Mouse (Mus musculus) common myeloid progenitor, adult 5-6 weeks (primary cell): ENCODE results near the gene Slc35b4. TPM values are rescaled to one million over a fixed set of nuclear protein-coding genes. Genes with fewer than 3 reads are reported as not detected.

Experiments used
- ATAC-seq: replicated peaks from 2 replicates; pipeline ENCODE4 v1.8.0; 2016; ENCODE audit warnings: low read depth, mild to moderate bottlenecking, moderate TSS enrichment, inconsistent platforms; ENCODE audit not compliant: poor library complexity, severe bottlenecking
- total RNA-seq: library from RNA; stranded (forward); fragments of 200-1000, 187-1606 nt; gene quantifications from 2 replicates; pipeline ENCODE4 v1.2.3, GENCODE M21; 2017

Gene Slc35b4
- total RNA-seq, 1 experiment from 2014 or later: 29.5 TPM

DNA sequence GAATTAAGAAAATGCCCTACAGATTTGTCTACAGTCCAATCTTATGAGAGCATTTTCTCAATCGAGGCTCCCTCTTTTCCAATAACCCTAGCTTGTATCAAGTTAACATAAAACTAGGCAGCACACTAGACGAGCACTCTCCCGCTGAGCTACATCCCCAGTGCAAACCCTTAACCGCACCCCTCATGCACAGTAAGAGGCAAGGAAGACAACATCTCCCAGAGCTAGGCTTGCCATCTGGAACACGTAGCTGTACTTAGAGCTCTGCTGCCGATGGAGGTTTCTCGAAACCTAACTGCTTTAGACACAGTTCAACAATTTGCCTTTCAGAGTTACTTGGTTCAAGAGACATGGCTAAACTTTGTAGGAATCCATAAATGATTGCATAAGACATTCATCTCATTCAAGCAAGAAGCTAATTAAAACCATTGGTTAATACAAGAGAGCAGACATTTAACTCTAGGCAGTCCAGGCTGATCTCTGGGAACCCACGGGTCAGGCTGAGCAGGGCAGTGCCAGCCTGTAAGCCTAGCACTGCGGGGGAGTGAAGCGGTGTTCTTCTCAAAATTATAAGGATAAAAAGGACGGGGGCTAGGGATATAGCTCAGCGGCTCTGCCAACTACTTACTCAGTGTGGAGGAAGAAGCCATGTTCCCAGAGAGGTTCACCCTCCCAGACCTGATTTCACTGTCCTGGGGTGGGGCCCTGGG lies 5.0 kb downstream of the Slc35b4 start:
- ATAC-seq: no peak

DNA sequence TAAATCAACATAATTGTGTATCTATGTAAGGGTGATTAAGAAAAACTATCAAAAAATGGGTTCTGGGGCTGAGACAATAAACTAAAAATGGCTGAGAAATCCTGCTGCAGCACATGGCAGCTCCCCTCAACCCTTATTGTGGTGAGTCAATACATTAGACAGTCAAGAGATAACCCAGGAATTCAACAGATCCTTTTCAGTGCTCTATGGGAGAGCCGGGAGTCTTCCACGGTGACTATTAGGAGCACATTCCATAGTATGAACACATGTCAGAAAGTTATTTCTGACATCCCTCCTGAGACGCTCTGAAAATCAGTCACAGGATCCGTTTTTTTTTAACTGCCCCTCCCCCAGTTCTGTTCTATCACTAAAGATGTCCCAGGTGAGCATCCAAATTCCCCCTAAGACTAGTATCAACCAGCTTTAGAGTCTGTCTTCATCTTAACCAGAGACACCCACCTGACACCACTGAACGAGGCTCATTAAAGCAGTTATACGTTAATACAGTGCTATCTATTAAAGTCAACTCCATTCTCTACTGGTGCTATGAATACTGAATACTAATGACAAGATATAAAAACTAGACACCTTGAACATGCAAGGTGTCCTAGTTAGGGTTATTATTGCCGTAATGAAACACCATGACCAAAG lies 5.9 kb downstream of the Slc35b4 start:
- ATAC-seq: no peak

DNA sequence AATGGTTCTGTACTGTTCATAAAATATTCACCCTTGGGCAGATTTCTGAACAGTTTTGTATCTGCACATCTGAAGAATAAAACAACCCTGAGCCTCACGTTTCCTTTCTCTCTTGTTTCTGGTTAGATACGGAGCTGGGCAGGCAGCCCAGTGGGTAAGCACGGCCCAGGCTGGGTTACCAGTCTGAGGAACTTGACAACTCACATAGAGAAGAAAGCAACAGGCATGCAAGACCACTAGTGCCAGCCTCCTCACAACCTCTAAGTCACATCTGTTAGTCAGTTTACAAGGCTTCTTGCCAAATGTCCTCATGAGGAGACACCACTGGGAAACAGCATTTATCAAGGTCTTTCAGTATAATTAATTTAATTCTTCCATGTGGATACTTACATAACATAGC lies 8.1 kb downstream of the Slc35b4 start:
- ATAC-seq: 0 out of 2 replicates have a peak, but pooled peaks have one; percentile 42

DNA sequence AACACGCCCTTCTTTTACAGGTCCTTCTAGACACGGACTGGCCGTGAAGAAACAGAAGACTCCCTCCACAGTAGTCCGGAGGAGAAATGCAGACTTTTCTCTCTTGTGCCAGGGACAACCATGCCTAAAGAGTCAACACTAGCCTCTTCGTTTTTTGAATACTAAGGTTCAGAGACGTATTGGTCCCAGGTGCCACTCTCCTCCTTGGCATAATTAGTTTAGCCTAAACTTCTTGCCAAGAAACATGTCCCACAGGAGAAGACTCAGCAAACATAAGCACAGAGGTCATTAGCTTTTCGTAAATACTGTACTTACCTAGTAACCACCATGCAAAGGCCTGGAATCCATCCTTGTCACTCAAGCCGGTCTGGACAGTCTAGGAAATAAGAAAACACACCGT lies 13.9 kb downstream of the Slc35b4 start:
- no peak for ATAC-seq

DNA sequence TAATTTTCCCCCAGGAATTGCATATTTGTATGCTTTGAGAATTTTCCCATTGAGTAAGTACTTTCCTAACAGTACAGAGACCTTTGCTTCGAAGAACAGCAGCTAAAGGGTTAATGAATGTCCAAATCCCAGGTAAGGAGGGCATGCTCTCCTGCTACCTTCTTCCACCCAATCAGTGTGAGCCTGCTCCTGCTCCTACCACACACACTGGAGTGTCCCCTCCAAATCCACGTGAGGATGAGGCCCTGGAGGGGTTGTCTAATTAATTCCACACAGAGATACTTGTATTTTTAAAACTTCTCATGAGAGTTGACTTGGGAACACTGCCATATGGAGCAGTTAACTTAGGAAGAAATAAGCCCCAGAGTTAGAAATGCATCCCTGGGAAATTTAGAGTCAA lies 14.3 kb downstream of the Slc35b4 start:
- no peak for ATAC-seq

DNA sequence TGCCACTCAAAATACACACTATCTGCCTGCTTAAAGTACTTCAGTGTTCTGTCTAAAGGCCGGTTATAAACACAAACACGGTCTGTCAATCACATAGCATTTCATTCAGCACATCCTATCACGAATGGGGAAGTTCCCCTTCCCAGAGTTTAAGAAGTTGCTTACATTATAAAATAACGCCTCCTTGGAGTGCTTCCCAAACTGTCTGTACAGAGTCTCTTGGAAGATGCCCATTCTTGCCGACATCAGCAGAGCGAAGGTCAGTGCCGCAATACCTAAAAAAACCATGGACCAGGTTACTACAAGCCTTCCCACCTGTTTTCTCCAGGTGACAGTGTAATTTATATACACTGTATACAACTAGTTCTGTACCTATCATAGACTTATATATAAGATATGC lies 15.4 kb downstream of the Slc35b4 start:
- no peak for ATAC-seq

DNA sequence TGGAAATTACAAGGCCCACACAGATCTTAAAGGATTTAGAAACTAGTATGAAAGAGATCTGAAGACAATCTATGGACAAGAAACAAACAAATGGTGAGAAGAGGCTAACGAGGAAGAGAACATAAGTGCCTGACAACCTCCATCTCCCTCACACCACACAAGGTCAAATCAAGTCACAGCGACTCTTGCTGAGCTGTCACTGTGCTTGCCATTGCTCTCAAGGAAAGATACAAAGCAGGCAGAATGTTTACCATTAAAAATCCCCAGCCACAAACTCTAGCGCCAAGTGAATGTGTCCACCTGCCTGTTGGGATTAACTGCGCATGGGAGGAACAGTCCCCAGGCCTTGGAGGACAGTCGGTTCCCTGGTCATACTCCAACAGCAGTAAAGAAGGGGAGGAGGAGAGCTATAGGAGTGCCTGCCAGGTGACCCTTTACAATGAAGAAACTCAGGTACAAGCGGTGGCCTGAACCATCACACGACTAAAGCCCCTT lies 16.0 kb downstream of the Slc35b4 start:
- ATAC-seq: no peak

DNA sequence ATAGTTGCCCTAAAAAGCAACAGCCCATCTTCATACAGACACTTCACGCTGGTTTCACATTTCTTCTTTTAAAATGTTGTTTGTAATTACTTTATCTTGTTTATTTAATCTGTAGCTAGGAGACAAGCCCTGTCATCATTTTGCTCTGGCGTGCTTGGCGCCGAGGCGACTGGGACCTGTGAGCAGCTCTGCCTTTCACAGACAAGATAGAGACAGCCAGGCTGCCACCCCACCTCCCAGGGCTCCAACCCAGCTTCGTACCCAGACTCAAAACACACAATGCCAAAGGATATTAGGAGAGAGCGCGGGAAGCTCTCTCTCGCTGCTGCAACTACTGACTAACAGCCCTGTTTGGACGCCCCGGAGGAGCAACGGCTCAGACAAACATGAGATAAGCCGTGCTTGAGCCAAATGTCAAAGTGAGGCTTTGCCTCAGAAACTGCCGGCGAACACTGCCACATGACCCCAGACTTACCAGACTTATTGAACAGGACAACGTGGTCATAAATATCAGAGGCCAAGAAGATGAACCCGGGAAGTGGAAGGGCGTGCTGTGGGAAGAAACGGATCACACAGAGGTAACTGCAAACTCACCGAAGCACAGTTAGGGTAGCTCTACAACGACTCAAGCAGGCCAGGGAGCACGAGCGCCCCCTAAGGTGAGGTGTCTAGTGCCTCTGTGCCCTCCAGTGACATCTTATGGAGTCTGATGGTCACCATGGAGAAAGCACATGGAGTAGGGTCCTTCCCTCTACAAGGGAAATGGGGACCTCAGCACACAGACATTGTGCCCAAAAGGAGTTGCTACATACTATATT lies 16.7 kb downstream of the Slc35b4 start:
- no peak for ATAC-seq

DNA sequence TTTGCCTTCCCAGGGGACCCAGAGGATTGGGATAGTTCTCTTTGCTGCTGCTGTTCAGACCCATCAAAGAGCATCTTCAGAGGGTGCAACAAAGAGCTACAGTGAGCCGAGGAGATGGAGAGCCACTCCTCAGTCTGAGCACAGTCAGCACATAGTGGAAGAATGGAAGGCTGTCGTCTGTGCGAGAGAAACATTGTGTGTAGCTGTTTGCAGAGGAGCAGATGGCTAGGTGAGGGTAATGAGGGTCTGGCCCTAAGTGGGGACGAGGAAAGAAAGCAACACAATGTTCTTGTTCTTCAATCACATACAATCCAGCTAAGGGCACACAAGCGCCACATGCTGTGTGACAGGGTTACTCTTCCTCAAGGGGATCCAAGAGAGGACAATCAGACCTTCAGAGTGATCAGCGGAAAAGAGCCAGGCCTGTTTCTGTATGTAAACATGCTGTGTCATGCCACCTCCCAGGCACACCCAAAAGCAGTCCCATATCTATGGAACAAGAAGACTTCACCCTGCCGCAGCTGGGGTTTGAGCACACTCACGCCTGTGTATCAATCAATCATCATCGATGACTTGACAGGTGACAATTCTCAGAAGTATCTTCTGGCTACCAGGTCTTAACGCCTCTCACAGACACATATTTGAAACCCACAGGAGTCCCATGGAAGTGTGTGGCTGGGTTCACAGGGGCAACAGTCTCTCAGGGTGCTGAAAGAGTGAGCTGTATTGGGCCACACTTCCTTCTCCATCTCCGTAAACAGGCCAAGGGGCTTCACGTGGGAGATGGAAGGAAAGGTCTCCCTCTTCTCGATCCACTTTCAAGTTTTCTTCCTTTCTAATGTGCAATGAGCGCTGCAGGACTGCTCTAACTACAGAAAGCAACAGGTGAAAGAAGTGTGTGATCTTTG lies 19.8 kb downstream of the Slc35b4 start:
- peak; percentile 54 for ATAC-seq

DNA sequence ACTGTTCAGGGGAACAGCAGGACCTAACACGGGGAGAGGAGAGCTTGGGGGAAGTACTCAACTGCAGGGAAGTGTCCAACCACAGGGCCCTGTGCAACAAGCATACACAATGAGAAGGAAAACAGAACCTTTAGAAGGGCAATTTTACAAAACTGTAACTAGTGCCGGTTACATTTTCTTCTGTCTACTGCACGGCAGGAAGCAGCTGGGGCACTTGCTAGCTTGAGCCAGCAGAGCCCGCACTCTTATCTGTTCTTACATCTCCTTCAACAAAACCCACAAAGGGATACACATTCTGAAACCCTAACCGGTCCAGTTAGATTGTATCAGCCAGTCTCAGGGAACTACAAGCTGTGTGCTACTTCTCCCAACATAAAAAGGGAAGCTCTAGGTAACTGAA lies 20.9 kb downstream of the Slc35b4 start:
- peak; percentile 85 for ATAC-seq

DNA sequence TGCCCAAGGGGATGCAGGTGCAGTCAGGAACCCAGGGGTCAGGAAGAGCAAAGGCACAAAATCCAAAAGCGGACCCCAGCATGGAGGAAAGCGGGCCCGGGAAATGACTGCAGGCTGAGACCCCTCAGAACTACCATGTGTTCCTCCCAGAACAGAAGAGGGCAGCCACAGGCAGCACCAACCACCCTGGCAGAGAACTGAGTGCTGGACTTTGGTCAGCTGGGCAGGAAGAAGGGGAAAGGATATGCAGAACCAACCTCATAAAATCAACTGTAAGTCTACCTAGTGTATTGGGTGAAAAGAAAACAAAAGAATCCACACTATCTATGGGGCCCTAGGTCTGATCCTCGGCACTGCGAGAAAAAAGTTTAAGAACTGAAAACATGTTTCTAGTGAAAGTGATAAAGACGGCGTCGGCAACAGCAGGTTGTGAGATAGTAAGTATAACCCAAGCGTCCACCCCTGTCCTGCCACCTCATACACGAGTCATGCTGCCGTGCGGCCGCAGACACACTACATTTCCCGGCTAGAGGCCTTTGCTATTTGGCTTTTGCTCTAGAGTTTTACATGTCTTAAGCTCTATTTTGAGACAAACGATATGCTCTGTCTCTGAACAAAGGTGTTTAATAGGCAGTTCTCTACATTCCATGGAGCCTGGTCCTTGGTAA lies 21.6 kb downstream of the Slc35b4 start:
- ATAC-seq: 0 out of 2 replicates have a peak, but pooled peaks have one; percentile 12

DNA sequence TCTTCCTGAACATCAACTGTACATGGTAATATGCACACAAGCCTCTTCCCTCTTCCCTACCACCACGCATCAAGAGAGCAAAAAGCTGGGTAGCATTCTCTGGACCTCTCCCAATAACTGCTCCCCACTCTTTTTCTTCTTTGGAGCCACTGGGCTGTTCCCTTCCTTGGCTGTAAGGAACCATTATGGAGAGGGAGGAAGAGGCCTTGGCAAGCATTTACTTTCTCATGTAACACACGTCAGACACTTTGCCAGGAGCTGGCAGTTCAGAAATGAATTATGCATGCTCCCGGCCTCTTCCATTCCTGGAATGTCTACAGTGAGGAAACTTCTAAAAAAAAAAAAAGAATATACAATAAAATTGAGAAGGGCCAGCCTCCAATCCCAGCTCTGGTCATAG lies 22.7 kb downstream of the Slc35b4 start:
- no peak for ATAC-seq

DNA sequence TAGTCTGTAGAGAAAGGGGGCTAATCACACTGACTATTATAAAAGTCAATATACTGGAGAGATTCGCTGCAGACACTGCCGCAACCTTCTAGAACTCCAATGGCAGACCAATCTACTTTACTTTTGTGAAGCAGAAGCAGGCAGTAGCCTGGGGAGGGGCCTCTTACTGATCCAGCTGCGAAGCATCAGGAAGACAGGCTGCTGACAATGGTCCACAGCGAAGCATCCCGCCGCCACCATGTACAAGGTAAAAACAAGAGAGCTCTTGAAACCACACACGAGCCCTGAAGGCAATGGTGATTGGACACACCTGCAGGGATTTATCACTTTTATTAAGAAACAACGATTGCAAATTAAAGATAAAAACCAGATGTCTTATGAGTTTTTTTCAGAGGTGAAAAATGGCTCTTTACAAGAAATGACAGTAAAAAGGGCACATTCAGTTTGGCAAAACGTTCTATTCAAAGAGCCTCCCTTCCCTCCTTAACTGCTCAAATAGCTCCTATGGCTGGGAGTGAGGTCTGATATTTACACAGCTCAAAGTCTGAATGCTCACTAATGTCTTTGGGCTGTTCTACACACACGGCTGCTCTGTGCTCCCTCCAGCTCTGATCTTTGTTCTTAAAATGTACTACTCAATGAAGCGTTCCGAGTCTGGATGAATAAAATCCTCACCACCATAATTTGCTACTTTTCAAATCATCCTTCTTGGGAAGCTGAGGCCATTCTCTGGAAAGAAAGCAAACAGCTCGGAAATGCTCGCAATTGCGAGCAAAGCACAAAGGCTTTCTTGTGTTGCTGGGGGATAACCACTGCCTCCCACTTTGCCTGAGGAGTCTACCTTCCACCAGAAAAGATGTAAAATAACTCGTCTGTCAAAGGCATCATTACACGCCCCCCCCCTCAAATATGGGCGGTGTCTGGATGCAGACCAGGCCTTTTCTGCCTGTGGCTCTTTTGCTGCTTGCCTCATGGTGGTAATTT lies 23.6 kb downstream of the Slc35b4 start:
- ATAC-seq: no peak

DNA sequence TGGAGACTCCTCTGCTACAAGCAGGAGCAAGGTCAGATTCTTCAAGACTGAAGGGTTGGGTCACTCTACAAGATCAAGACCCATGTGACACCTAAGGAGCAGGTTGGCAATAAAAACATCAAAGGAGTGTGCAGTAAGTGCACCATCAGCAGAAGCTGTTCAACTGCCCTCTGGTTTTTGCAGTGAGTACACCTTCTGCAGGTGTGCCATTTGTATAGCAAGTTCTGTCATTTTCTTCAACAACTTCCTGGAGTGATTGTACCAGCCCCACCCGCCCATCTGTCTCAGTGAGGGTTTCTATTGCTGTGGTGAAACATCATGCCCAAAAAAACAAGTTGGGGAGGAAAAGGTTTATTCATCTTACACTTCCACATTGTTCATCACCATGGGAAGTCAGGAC lies 27.1 kb downstream of the Slc35b4 start:
- no peak for ATAC-seq

DNA sequence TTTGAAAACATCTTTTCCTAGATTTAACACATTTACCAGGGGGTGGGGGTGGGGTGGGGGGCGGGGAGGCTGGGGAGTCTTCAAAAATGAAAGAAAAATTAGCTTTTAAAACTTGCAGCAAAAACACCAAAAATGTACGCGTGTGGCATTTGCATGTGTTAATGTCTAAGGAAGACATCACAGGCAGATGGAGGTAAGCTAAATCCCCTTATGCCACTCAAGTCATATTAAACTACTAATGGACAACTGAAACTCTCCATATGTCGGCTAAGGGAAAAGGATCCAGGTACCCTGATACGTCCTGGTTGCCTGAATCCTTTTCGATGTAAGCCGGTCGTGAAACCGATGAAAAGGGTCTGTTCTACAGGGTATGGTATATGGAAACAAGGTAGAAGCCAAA lies 27.8 kb downstream of the Slc35b4 start:
- no peak for ATAC-seq

DNA sequence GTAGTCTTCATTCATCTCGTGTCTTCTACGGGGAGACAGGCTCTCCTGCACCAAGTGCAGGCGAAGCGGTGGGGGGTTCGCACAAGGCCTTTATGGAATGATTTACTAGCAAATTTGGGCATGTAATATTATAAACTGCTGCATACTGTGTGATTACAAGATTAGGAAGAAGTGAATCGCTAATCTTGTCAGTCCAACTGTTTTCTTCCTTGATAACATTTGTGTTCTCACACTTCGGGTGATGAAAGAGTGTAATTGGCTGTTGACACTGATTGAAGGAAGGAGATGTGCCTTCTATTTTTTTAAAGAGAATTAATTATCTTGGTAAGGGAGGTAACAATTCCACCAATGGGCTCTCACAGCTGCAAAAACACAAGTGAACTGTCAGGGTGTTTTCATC lies 28.3 kb downstream of the Slc35b4 start:
- no peak for ATAC-seq

DNA sequence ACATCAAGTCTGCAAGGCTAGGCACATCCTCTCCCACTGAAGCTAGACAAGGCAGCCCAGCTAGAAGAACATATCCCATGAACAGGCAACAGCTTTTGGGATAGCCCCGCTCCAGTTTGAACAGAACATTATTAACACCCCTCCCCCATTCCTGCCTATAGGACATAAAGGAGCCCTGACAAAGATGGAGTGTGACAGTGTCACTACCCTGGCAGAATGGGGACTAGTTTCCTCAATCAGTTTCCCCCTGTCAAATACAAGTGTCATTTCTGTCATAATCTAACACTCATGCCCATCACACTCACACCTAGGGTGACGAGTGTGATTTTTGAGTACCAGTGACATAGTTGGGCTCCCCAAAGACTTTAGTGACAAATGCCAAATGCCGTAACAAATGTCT lies 28.9 kb downstream of the Slc35b4 start:
- no peak for ATAC-seq

DNA sequence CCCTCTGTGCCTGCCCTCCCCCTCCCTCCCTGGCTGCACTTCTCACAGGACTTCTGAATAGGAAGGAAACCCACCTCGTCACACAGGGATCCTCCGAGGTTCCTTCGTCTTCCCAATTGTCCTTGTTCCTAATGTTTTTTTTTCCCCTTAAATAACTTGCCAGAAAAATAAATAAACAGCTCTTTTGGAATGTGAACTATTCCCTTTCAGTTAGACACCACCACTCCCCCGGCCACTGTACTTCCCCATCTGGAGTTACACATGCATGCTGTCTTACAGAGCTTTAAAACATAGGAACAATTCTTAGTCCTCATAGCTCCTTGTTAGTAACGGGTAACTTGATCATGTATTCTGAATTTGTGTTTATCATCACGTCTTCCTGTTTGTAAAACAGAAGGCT lies 30.9 kb downstream of the Slc35b4 start:
- no peak for ATAC-seq
